Mouse (Mus musculus) megakaryocyte, embryonic 14.5 days (primary cell): Measurements from ENCODE around the gene Gm2056.
"Not testable (repeated sequence)": the region's sequence is repeated elsewhere in the genome, so short reads cannot be mapped to it uniquely, and the experiment has no call there.

Experiments used
- FLI1 ChIP-seq: IDR thresholded peaks from 2 replicates; pipeline ENCODE4 v1.6.1; 2012; ENCODE audit warnings: low read length, inconsistent platforms, mixed read lengths
- GATA1 ChIP-seq: IDR thresholded peaks from 3 replicates; pipeline ENCODE4 v1.6.1; 2012; ENCODE audit warnings: mixed read lengths, low read length, inconsistent platforms, borderline replicate concordance

DNA sequence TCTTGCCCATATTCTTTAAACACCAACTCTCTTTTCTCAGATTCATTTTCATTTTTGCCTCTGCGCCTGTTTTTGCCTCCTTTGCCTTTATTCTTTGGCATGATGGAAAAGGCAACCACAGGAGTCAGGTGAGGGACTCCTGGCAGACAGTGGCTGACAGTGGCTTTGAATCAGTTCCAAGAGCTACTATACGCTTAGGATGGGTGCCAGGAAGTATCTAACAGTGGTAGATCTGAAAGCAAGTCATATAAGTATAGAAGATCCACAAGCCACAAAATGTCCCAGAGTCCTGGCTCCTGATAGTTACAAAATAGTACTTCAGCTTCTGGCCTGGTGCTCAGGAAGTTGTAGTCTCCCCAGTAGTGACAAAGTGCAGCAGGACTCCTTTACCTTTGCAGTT is 8.1 kb upstream of the Gm2056 start, which contains the start of gene Gm6803:
- not testable (repeated sequence) for TF ChIP-seq GATA1, FLI1
